Mouse (Mus musculus): ENCODE measurements around the gene Nfix.
"Not testable (repeated sequence)": the region's sequence is repeated elsewhere in the genome, so short reads cannot be mapped to it uniquely, and the experiment has no call there.

The Nfix gene

DNA sequence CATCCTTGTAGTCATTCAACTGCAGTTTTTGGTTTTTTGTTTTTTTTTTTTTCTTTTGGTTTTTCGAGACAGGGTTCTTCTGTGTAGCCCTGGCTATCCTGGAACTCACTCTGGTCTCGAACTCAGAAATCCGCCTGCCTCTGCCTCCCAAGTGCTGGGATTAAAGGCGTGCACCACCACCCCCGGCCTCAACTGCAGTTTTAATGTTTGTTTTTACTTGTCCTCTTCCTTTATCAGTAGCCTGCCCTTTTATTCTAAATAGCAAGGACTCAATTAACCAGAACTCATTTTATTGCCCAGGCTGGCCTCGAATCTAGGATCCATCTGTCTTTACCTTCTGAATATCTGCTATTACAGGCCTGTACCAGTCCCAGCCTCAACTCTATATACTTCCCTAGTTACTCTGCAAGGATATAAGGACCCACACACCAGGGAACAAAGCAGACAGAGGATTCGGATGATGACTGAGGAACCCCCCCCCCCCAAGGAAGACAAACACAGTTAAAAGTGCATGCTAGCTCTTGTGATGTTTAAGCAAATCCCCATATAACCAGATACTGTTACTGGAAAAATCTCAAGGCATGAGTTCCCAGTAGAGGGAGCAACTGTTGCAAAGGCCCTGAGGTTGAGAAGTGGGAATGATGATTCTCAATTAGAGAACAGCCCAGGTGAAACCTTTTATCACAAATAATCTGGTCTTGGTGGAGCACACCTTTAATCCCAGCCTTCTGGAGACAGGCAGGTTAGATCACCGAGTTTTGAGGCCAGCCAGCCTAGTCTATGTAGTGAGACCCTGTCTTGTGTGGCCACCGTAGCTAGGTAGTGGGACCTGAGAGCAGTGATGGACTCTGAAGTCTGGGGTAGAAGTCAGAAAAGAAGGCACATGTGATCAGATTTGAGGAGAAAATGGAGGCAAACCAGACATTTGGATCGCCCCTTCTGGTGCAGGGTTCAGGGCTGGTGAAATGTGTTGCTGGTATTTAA, 32.9 kb upstream of the Nfix start:
- no peak for DNase-seq (ENCODE audit: low spot score)

DNA sequence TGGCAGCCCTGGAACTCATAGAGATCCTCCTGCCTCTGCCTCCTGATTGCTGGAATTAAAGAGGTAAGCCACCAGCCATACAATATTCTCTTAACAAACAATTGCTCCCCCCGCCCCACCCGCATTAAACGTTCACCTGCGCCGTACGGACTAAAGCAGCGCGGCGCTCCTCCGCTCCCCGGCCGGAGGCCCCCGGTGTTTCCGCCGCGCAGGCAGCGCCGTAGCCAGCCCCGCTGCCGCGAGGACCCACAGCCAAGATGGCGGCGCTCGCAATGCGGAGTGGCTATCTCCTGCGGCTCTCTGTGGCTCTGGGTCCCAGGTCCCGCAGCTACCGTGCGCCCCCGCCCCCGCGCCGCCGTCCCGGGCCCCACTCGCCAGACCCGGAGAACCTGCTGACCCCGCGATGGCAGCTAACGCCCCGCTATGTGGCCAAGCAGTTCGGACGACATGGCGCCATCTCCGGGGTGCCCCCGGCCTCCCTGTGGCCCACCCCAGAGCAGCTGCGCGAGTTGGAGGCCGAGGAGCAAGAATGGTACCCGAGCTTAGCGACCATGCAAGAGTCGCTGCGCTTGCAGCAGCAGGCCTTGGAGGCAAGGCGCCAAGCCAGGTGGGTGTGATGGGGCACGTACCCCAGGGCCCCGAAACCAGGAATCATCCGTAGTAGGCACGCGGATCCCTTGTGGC, 32.0 kb upstream of the Nfix start:
- peak; percentile 82 for DNase-seq (ENCODE audit: low spot score)

DNA sequence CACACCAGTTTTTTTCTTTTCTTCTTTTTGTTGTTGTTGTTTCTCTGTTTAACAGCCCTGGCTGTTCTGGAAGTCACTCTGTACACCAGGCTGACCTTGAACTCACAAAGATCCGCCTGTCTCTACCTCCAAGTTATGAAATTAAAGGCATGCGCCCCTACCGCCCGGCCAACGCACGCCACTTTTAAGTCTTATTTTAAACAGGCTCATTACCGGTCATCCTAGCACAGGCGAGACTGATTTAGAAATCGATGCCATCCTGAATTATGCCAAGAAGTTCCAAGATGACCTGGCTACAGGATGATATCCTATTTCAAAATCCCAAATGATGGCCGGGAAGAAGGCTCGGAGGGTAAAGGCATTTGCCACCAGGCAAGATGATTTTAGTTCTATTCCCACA, 31.3 kb upstream of the Nfix start, which contains the start of gene Gadd45gip1:
TSS of gene Gadd45gip1 (plus strand) at position 33 of the 400 bp plus-strand sequence.
- DNase-seq (ENCODE audit: low spot score), result peak; percentile 75

DNA sequence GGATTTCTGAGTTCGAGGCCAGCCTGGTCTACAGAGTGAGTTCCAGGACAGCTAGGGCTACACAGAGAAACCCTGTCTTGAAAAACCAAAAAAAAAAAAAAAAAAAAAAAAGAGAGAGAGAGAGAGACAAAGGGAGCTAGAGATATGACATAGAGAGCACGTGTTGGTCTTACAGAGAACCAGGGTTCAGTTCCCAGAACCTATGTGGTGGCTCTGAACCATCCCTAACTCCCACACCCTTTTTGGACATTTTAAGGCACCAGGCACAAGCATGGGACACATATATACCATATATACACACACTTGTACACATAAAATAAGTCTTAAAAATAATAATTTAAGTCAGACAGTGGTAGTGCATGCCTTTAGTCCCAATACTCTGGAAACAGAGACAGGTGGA, 26.4 kb upstream of the Nfix start:
- not testable (repeated sequence) for DNase-seq (ENCODE audit: low spot score)

DNA sequence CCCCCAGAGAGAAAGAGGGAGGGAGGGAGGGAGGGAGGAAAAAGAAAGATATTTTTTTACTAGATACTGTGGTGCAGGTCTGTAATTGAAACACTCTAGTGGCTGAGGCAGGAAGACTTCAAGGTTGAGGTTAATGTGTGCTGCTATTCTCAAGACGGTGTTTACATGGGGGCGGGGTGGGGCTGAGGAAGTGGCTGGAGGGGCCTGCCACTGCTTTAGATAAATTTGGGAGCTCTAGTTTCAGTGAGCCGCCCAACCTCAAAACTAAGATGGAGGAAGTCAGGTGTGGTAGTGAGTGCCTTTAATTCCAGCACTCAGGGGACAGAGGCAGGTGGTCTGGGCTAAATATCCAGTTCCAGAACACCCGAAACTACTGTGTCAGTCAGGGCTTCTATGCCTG, 25.5 kb upstream of the Nfix start:
- DNase-seq (ENCODE audit: low spot score), result peak; percentile 63

DNA sequence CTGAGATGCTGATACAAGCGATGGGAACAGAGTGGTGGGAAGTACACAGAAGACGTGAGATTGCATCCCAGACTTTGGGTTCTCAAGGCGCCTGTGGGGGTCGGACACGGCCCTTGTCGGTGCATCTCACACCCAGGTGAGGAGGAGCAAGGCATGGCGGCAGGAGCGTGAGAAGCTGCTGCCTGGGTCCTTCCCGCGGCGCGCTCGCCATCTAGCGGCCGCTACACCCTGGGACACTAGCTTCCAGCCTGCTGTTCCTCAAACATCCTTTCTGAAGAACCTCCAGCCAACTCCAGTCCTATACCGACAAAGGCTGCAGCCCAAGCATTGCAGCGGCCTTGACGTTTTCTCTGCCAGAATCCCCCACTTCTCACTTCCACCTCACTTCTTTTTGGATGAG, 23.5 kb upstream of the Nfix start:
- peak; percentile 69 for DNase-seq (ENCODE audit: low spot score)

DNA sequence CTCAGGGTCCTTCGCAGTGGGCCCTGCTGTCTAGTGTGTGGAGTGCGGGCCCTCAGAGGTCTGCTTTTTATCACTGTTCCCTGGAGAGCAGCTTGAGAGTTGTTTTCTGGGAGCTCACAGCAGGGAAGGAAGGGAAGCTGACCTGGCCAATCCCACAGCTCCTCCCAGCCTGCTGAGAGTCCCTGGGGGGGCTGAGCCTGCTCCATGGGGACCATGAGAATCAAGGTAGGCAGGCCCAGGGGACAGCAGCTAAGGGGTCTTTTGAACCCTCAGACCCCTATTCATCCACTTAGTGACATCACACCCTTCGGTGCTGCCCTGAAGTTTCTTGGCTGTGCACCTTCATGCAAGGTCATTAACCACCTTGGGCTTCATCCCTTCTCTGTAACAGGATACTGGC, 22.6 kb upstream of the Nfix start, which contains the start of gene Dand5:
TSS of gene Dand5 (minus strand) at position 101 of the 400 bp plus-strand sequence.
- no peak for DNase-seq (ENCODE audit: low spot score)

DNA sequence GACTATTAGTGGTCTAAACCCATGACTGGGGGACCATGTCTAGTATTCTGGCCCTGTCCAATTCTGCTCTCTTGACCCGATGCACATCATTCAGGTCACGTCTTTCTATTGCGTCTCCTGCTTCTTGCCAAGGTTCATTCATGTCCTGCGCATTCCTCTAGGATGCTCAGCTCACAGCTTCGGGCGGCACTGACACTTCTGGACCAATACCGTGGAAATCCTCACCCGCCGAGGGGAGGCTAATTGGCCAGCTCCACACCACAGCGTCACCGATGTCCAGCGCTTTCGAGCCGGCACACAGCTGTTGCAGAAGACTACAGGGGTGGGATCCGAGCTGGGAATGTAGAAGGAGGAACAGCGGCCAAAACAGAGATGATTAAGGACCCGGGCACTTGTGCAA, 16.0 kb upstream of the Nfix start:
- no peak for DNase-seq (ENCODE audit: low spot score)

DNA sequence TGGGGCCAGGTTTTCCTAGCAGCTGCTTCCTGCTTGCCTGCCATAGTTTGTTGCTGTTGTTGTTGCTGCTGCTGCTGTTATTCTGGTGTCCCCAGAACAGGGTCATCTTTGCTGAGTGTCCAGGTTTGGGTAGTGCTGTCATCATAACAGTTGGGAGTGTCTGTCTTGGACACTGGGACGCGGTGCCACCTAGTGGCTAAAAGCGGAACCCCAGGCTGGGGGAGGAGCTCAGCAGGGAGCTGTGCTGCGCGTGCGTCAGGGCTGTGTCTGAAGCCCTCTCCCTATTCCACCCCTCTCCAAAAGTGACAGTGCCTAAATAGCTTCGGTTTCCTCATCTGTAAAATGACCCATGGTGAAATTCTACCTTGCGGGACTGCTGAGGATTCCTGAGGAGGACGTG, 15.4 kb upstream of the Nfix start:
- DNase-seq (ENCODE audit: low spot score), result peak; percentile 87

DNA sequence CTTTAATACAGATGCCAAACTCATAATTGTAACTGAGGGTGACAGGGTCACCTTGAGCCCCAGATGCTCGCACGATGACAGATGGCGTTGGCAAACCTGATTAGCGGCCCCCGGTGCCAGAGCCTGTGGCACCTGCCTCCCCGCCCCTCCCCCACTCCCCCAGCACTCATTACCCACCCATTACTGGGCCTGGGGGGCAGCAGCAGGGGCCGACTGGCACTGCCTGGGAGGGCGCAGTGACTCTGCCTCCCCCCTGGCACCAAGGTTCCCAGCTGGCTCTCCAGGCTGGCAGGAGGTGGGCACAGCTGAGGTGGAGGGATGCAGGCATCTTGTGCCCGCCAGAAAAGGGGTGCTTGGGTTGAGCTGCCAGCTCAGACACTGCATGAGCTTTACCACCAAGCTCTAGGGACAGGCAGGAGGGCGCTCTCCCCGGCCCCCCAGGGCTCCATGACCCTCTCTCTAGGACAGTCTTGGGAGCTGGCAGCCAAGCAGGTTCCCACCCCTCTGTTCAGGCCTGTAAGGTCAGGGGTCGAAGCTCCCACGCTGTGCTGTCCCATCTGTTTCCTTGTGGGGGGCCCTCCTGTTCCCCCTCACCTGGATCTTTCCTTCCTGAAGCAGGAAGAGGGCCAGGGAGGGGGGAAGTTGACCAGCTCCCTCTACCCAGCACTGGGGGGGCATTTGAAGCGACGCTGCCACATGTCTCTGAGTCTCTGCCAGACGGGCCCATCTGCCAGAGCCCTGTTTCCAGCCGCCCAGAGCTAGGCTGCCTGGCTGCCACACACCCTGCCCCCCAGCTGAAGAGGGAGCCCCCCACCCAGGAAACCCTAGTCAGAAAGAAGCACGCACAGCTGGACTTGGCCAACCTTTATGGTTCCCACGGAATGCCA, 14.7 kb upstream of the Nfix start:
- DNase-seq (ENCODE audit: low spot score), result no peak

DNA sequence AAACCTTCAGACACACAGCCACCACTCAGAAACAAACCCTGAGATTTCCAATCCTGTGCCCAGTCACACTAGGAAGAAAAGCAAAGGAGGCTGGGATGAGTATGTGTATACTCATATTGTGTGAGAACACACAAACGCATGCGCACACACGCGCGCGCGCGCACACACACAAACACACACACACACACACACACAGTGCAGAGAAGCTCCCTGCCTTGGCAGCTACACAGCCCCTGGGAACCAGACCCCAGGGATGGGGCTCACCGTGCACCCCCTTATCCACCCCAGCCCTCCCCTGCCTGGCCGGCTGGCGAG, 14.1 kb upstream of the Nfix start:
- DNase-seq (ENCODE audit: low spot score), result no peak

DNA sequence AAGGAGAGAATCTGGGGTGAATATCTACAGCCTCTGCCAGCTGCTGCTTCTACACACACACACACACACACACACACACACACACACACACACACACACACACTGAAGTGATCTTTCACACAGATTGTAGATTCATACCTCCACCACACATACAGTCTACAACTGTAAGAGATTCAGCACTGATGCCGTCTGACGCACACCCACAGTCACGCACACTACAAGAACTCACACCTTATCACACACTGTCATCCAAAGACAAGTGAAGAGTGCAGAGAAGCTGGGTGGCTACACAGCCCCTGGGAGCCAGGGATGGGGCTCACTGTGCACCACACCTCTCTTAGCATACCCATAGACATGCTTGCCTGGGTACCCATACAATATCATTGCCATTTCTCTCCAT, 13.7 kb upstream of the Nfix start:
- no peak for DNase-seq (ENCODE audit: low spot score)

DNA sequence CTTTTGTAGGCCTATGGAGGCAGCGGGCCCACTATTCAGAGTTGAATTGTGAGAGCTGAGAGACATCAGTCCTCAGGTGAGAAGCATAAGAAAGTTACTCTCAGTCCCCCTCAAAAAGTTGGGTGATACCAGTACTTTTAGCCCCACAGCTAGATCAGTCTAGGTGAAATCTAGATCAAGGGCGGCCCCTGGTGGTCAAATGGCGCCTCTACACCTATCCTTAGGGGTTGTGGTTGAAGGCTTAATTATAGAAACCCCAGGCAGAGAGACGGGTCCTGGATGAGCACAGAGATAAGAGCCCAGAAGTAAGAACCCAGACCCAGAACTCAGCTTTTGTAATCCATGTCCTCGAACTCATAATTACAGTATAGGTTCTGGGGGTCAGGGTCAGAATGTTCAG, 12.9 kb upstream of the Nfix start:
- DNase-seq (ENCODE audit: low spot score), result peak; percentile 79

DNA sequence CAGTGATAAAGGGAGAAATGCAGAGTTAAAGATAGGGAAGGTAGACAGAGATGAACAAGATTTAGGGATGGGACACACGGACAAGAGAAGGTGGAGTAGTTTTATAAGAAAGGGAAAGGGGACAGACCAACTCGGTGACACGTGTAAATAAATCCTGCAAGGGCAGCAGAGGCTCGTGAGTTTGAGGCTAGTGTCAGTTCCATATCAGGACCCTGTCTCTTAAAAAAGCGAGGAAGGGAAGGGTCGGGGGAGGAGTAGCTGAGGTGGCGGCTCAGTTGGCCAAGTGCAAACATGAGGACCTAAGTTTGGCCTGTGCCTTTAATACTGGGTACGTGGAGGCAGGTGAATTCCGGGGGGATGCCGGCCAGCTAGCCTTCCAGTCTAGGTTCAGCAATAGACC, 11.2 kb upstream of the Nfix start:
- no peak for DNase-seq (ENCODE audit: low spot score)

DNA sequence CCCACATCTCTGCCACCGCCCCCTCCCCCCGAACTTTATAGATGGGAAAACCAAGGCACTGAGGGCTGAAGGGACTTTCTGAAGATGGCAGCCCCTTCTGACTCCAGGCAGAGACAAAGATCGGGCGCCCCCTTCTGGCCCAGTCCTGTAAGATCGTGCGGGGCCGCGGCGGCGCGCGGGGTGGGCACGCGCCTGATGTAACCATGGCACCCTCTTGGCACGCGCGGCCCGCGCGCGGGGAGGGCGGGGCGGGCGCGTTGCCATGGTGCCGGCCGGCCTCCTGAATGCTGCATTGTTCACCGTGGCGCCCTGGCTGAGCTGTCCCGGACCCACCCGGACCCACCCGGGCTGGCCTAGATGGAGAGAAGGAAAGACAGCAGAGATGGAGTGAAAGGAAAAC, 10.8 kb upstream of the Nfix start:
- DNase-seq (ENCODE audit: low spot score), result peak; percentile 82

DNA sequence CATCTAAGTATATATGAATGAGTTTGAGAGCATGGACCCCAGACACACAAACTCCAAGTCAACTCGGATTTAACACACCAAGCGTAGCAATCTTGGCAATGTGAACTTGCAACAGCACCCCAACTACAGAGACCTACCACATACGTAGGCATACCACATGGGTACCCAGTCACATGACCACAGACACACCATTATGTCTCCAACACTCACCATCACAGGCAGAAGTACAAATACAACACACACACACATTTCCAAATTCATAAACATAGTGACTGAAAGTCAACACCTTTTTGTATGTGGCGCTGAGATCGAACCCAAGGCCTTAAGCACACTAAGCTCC, 9.8 kb upstream of the Nfix start:
- no peak for DNase-seq (ENCODE audit: low spot score)

DNA sequence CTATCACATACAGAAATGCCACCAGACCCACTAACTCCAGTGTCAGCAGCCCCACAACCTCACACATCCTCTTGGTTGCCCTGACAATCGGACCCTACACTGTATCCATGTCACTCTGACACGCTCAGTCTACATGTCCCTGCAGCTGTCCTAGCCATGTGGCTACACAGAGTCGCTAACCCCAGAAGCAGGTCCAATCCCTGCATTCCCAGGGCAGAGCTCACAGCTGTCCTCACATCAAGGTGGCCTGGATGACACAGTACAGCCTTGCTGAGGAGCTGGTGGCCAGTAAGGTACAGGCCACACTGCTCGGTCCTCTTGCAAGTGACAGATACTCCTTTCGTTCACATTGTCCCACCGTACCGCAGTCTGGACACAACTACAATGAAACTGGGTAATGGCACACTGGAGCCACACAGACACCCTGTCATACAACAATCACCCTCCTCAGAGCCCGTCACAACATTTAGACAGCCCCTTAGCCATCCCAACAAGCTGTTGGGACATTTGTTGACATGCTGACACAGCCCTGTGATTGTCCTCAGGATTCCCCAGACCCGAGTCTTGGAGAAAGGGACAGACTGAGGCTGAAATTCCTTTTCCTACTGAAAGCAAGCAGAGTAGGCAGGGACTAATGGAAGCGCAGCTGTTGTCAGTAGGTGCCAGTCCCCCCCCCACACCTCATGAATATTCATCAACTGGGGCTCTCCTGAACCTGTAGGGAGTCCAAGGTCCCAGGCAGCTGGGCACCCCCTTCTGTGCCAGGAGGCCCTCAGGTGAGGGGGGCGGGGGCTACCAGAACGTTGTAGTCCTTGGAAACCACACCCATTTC, 9.2 kb upstream of the Nfix start:
- no peak for DNase-seq (ENCODE audit: low spot score)

DNA sequence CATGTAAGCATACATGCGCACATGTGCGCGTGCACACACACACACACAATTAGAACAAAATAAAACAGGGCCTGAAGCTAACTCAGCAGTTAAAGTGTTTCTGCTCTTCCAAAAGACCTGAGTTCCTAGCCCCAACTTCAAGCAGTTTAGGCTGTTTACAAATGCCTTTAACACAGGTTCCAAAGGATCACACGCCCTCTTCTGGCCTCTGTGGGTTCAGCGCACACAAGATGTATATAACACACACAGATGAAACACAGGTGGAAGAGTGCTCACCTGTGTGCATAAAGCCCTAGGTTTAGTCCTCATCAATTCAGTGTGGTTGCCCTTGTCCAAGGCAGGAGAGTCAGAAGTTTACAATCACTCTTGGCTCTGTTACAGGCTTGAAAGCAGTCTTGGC, 5.9 kb upstream of the Nfix start:
- DNase-seq (ENCODE audit: low spot score), result no peak

DNA sequence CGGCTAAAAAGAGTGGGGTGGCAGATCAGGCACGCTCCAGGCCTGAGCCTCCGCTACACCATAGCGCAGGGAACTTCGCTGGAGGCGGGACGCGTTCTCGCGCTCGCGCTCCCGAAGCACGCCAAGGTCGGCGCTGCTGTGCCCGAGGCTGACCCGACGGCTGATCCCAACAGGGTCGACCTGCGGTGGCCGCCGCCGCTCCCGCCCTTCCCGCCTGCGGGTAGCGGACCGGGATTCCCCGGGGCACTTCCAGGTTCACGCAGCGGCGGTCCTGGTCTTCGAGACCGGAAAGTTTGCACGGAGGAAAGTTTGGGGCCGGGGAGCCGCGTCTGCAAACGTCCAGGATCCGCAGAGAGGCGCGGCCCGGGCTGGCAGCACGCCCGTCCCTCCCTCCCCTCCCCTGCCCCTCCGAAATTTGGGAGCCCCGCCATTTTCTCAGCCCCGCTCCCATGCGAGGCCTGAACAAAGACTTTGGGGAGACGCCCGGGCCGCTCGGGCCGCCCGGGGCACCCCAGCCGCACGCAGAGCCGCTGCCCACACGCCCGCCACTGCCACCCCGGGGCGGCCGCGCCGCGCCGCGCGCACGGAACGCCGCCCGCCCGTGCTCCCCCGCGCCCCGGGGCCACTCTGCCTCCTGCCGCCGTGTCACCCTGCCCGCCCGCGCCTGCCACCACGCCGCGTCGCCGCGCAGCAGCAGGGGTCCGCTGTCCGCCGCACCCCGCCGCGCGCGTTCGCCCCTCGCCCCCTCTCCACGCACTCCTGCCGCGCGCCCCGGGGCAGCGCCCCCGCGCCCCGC, 810 bp downstream of the Nfix start:
- peak; percentile 9 for DNase-seq (ENCODE audit: low spot score)

DNA sequence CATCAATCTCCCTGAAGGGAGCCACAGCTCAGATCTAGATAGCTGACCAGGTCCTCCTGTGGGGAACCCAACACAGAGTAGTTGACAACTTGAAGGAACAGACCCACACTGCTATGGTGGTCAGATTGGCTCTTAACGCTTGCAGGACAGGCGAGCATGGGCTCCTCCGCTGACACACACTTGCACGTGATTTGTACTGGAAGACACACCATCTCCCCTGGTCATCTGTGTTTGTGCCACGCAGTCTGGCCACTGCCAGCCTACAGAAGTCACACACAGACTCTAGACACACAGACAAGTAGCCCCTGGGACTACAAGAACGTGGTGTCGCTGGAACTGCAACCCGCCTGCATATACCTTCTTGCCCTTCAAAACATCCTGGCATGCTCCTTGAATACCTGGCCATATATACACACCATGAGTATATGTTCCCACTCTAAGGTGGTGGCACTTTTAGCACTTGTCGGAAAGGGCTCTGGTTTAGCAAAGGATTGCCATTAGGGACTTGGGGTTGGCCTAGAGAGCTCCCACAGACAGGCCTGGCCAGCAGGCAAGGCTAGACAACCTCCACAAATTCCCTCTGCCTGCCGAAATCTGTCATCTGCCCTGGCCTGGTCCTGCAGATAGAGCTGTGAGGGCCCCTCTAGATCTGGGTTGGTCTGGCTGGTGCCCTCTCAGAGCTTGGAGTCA, 1.6 kb downstream of the Nfix start:
- DNase-seq (ENCODE audit: low spot score), result no peak

All from T-cell, adult 2 months (primary cell).